Mouse (Mus musculus) c-Kit-positive CD71-positive TER-119-positive erythroid progenitor cells, embryonic 14.5 days (primary cell): ENCODE measurements around the gene Gramd2.

ENCODE experiments used
- DNase-seq: peaks from one replicate; pipeline ENCODE4 v3.0.0-alpha.2; 2013; ENCODE audit warnings: low spot score

Gramd2 gene

GRCm38 (mm10) chr9:59668473-59668872 is 11.5 kb upstream of the Gramd2 start:
- DNase-seq, result no peak

- DNase-seq, result no peak
Observed at GRCm38 (mm10) chr9:59669172-59669571, 10.8 kb upstream of the Gramd2 start.

DNA sequence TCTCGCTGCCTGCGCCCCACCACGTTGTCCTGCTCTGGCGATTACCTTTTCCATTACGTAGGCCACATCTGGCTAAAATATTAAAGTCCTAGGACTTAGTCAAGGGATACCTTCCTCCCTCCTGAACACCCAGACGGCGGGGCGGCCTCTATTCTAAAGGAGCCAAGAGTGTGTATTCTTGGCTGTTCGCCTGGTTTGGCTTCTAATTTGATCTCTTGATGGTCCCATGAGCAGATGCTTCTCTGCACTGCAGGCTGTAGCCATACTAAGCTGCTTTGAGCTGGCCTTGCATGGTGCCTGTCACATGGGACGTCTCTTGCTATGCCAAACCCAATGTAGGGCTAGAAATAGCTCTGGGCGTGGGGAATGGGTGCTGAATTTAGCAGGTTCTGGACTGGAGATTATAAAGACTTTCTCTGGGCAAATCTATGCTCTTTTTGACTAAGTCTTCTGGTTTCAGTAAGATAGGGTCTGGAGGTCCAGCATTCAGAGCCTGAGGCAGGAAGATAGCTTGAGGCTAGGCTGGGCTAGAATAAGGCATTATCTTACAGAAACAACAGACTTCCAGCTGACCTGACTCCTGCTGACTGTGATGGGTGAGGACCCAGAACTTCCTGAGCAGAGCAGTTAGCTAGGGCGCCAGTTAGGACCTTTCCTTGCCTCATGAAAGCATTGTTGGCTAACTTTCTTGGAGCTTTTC is 7.6 kb upstream of the Gramd2 start:
- no peak for DNase-seq

GRCm38 (mm10) chr9:59673427-59673826 is 6.5 kb upstream of the Gramd2 start:
- DNase-seq, result no peak

- DNase-seq, result no peak
Observed at GRCm38 (mm10) chr9:59675598-59675997, 4.3 kb upstream of the Gramd2 start.

GRCm38 (mm10) chr9:59678313-59678712 is 1.6 kb upstream of the Gramd2 start:
- DNase-seq, result no peak

GRCm38 (mm10) chr9:59680534-59680875 is 561 bp downstream of the Gramd2 start:
- no peak for DNase-seq

DNA sequence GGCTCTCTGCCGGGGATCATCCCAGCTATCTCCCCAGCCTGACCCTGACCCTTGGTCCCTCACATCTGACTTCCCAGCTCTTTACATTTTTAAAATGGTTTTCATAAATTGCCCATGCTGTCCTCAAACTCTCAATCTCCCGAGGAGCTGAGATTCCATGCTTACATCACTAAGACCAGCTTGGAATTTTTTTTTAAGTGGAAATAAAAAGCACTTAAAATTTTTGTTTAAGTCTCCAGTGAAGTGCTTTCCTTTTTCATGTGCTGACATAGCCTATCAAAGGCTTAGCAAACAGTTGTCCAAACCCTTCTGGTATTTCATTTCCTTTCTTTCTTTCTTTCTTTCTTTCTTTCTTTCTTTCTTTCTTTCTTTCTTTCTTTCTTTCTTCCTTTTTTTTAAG is 4.1 kb downstream of the Gramd2 start:
- no peak for DNase-seq

DNA sequence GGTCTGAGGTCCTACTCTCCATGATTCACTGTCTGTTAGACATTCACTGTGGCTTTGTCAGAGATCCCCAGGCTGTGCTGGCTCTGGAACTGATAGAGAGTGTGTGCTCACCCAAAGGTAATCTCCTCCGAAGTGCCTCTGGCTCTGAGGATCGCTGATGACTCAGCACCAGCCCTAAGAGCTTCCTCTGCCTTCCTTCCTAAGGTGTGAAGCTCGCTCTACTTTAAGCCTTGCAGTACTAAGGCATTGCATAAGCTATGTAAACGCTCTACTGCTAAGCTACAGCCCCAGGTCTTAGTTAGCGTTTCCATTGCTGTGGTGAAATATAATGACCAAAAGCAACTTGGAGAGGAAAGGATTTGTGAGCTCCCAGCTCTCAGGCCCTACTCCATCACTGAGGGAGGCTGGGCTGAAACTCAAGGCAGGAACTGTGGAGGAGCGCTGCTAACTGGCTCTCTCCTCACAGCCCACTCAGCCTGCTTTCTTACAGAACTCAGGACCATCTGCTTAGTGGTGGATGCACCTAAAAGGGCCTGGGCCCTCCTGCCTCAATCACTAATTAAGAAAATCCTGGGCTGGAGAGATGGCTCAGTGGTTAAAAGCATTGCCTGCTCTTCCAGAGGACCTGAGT is 7.6 kb downstream of the Gramd2 start:
- no peak for DNase-seq

GRCm38 (mm10) chr9:59691635-59692094 is 11.7 kb downstream of the Gramd2 start:
- no peak for DNase-seq

DNA sequence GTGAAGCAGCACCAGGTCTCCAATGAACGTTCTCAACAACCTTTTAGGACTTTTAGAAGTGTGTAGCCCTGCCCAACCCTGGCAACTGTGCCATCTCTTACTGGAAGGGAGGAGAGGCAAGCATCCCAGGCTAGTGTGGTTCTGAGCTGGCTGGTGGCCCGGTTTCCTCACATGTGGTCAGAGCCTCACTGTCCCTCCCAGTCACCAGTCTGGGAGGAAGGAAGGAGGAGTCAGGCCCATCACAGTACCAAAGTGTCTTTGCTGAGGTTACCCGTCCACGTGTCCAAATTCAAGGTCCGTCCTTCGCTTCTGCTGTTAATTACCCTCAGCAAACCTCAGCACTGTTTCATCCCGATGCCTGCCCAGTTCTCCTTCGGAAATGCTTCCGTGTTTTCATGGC is 12.2 kb downstream of the Gramd2 start:
- DNase-seq, result no peak

GRCm38 (mm10) chr9:59694571-59695450 is 14.9 kb downstream of the Gramd2 start:
- DNase-seq, result no peak

GRCm38 (mm10) chr9:59695451-59695813 is 15.5 kb downstream of the Gramd2 start:
- DNase-seq, result no peak

GRCm38 (mm10) chr9:59696381-59696780 is 16.4 kb downstream of the Gramd2 start:
- no peak for DNase-seq

DNA sequence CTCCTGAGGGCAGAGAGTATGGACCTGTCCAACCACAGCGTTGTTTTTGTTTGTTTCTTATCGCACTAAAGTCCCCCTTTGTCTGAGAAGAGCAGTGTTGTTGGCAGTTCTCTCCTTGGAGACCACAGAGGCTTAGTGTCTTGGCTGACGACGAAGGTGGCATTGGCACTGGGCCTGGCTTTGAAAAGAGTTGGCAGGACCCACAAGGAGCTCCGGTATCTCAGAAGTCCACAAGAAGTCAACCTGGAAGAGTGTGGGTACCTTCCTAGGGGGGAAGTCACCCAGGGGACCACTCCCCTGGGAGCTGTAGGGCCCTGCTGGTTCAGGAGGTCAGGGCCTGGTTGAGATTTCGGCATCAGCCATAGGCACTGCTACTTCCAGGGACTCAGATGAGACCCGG is 21.1 kb downstream of the Gramd2 start:
- DNase-seq, result no peak

- DNase-seq, result no peak
Observed at GRCm38 (mm10) chr9:59703099-59703498, 23.2 kb downstream of the Gramd2 start.

DNA sequence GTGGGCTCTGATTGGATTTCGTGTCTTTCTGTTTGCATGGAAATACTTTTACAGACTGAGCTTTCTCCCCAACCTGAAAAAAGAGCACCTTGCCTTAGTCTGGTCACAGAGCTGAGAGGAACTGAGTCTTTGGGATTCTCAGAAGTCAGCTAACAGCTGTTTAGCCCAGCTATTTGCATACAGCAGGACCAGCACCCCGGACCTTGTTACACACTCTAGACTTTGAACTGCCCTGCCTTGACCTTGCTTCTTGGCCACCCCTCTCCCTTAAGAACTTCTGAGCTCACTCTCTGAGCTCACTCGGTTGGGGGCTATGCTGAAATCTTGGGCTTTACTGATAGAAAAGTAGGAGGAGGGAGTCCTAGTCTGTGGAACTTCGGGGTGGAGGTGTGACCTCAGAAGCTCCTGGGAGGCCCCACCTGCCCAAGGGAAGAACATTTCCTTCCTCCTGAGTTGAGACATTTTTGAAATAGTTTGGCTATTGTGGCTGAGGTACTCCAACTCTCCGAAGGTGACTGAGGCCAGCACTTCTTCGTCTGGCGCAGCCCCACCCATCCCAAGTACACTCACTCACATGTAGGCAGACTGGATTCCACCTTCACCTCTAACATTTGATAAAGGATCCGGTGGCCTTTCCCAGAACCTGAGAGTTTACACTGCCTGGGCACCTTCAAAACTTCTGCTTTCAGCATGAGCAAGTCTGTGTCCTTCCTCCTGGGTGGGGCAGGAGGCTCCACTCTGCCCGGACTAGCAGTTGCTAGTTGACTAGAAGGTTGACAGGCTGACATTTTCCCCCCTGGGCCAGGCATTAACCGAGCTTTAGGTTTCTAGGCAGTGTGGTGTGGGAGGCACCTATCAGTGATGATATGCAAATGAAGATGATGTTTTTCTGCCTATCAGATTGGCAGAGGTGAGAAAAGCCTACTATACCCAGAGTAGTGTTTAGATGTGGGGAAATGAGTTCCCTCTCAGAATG is 27.2 kb downstream of the Gramd2 start:
- DNase-seq, result no peak

GRCm38 (mm10) chr9:59709225-59709624 is 29.3 kb downstream of the Gramd2 start:
- no peak for DNase-seq

DNA sequence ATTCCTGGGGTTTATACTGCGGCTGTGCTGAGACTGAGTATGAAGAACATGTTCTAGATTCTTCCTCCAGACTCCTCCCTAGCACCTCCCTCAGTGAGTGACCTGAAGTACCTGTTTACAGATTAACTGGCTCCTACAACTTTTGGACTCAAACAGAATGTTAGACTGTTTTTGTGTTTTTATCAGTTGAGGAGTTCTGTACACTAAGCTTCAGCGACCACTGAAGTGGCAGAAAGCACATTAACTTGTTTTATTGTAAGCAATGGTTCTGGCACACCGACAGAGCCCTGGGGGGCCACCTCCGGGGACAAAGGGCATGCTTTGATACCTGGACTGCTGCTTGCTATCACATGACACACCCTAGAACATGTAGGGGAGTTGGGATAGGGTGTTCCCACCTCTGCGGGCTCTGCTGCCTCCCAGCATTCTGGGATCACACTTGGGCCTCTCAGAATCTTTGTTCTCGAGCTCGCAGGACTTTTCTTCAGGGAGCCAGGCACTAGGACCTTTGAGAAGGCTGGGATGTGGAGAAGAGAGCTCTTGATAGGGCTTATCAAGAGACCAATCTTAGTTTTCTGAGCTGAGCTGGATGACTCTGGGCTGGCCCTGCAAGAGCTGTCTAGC is 36.4 kb downstream of the Gramd2 start:
- DNase-seq, result no peak

DNA sequence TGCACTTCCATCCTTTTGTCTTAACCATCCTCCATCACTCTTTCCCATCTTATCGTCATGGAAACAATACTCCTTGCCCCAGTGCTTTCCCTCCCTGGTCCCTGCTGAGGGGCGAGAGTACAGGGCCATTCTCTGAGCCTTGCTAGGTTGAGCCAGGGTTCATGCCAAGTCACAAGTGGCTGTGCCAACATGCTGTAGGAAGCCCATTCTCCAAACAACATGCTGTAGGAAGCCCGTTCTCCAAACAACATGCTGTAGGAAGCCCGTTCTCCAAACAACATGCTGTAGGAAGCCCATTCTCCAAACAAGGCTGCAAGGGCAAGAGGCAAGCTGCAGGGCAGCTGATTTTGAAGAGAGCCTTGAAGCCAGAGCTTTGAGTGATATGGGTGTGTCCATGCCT is 38.3 kb downstream of the Gramd2 start:
- no peak for DNase-seq

DNA sequence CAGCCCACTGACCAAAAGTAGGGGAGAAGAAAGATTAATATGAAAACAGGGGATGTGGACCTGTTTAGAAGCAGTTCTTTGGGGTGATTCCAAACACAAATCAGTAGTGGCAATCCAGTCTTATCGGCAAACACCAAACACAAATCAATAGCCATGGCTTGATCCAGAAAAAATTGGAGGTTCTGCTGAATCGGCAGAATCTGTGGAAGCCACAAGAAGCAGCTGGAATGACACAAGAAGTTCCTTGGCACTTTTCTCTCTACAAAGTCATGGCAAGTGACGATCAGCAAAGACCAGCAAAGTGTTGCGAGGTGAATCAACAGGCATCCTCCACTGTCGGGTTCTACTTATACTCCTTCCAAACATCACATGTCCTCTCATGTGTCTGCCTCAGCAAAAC is 41.2 kb downstream of the Gramd2 start:
- DNase-seq, result no peak
